Mouse (Mus musculus): ENCODE results near the gene Perm1. TPM values are rescaled to one million over a fixed set of nuclear protein-coding genes. Genes with fewer than 3 reads are reported as not detected.
A peak's percentile ranks its signal among the peaks of the same experiment; 100 is the strongest.

The Perm1 gene
- 100 to 1,000 TPM; 208 to 223 TPM for total RNA-seq (2021)

DNA sequence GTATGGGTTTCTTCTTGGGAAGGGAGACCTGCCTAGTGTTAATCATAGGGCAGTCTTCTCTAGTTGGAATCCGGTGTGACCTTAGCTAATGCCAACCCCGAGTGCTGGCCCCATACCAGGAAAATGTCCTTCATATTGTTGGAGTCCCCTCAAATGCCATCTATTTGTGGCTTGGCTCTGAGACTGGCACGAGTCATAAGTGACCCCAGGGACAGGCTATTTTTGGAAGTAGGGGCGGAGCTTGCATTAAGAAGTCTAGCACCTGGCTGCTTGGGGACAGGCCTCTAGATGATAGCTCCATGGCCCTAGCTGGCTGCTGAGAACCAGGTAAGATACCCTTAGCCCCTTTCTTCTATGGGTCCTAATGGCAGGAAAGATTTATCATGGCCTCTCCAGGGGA, at the start of gene Perm1:
Gene Perm1 (plus strand): TSS at position 220 of the 400 bp plus-strand sequence.
- DNase-seq = peak; percentile 64 to 75
- intact Hi-C loops (cut with DNase I) = no loop called here

DNA sequence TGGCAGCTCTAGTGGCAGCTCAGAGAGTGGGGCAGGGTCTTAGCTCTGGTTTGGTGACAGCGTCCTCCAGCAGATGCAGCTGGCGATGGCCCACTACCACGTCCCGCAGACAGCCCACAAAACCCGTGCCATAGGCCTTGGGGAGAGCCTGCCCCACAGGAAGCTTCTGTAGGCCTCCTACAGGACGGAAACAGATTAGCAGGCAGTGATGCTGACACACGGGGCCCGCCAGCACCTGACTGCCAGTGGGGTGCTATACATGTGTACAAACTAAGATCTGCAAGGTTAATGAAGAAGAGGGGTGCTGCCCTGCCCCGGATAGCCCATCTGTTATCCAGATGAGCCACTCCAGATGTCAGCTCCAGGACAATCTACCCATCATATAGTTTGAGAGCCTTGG, 49.2 kb upstream of the Perm1 start:
- DNase-seq = no peak
- intact Hi-C loops (cut with DNase I) = no loop called here

DNA sequence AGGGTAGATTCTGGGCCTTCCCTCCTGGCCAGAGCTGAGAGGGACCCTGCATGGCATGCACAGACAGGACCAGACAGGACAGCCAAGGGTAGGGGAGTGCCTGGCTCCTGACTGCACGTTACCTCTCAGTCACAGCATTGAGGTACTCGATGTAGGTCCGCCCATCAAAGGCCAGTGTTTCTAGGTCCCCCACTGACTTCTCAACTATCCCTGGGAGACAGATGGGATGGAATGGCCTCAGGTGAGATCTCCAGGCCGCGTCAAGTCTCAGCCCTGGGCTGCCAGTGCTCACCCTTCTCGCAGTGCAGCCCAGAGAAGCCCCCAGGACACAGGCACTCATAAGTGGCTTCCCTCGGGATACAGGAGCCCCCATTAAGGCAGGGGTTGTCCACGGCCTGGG, 47.1 kb upstream of the Perm1 start:
- intact Hi-C loops (cut with DNase I) = no loop called here
- DNase-seq = no peak

DNA sequence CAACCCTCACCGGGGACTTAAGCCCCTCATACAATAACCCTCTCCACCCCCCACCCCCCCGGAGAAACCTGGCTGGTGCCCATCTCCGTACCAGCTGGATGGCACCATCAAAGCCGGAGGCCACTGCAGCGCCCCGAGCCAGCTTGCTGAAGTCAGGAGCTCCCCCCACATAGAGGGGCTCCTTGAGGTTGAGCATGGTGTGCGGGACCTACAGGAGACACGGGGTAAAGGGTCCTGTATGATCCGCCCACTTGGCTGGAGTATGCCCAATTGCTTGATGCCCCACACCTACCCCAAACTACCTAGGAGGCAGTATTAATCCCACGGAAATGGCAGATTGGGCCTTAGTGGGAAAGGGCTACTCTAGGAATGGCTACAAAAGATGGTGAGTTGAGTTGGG, 46.5 kb upstream of the Perm1 start:
- intact Hi-C loops (cut with DNase I) = no loop called here
- DNase-seq = no peak

DNA sequence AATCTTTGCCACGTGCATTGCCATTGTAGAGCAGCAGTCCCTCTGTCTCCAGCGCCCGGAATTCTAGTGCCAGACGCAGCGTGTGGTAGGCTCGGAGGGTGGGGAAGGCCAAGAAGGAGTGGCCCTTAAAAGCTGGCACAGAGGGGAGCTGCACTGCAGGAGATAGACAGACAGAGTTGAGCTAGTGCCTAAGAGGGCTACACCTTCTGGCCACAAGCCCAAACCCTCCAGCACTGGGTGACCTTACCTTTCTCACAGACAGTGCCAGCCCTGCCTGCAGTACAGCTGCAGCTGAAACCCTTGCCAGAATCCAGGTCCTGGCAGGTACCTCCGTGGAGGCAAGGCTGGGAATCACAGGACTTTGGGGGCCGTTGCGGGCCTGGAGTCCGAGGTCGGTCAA, 43.8 kb upstream of the Perm1 start:
- intact Hi-C loops (cut with DNase I) = no loop called here
- peak; percentile 44 to 49 for DNase-seq

DNA sequence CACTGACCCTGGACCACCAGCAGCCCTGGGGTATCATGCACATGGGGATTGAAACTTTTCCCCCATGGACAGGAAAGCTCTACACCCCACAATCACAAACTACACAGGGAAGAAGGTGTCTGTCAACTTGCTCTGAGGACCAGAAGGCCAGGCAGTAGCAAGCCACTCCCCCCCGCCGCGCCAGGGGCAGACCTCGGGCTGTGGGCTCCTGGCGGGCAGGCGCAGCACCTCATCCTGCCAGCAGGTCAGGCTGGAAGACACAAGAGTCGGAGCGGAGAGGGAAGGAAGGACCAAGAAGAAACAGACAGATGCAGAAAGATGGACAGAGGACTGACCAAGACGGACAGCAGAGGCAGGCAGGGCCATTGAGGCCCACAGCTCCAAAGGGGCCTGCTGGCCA, 38.0 kb upstream of the Perm1 start:
- intact Hi-C loops (cut with DNase I) = no loop called here
- no peak for DNase-seq

DNA sequence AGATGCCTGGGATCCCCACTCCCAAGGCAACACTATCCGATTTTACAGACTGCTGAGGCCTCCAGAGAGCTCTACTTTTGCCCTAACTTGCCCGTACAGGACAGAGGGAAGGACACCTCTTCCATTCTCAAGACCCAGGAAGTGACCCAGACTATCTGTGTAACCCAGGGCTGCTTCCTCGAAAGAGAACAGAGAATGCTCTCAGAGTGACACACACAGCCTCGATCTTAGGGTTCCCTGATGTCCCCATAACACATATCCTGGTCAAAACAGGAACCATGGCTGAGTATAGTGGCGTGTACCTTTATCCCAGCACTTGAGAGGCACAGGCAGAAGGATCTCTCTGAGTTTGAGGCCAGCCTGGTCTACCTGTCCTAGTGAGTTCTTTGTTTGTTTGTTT, 31.9 kb upstream of the Perm1 start:
- intact Hi-C loops (cut with DNase I) = no loop called here
- no peak for DNase-seq

DNA sequence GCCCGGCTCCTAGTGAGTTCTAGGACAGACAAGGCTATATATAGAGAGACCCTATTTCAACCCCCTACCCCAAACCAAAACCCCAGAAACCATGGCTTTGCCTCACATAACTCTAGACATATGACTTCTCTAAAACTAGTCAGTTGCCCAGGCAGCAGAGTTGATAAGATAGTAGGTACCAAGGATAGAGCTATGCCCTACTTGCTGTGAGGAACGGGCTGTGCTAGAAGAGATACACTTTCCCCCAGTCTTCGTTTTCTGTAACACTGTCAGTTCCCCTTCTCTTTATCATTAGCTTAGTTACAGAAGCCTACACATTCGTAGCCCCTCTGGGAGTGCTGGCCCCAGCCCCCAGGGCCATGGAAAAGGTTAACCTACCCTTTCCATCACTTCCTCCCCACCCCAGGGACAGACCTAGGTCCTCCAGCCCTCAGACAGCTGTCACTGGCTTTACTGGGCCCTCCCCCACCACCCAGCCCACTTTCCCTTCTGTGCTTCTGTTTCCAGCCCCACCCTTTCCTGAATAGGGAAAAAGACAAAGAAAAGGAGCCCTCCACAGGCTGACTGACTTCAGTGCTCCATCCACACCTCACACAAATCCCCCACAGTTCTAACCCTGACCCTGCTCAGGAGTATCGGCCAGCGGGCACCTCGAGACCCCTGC, 31.2 kb upstream of the Perm1 start:
- no peak for DNase-seq
- intact Hi-C loops (cut with DNase I) = no loop called here

DNA sequence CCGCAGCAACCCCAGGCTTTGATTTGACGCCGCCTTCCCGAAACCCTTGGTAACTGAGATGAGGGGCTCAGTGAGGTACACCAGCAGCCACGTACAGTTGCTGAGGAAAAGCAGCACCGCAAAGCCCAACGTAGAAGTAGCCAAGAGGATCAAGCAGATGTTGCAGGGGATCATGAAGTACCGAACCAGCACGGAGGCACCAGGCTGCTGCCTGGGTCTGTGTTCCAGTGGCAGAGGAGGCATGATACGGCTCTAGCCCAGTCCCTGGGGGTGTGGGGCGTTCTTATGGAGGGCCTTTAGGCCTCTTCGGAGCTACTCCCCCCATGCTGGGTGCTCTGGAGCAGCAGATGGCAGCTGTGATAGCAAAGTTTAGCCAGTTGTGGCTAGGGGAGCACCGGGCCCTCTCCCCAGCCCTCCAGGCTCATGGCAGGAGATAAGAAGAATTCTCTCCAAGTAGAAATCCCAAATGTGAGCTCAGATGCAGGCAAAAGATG, 30.2 kb upstream of the Perm1 start:
- DNase-seq = no peak
- intact Hi-C loops (cut with DNase I) = no loop called here

DNA sequence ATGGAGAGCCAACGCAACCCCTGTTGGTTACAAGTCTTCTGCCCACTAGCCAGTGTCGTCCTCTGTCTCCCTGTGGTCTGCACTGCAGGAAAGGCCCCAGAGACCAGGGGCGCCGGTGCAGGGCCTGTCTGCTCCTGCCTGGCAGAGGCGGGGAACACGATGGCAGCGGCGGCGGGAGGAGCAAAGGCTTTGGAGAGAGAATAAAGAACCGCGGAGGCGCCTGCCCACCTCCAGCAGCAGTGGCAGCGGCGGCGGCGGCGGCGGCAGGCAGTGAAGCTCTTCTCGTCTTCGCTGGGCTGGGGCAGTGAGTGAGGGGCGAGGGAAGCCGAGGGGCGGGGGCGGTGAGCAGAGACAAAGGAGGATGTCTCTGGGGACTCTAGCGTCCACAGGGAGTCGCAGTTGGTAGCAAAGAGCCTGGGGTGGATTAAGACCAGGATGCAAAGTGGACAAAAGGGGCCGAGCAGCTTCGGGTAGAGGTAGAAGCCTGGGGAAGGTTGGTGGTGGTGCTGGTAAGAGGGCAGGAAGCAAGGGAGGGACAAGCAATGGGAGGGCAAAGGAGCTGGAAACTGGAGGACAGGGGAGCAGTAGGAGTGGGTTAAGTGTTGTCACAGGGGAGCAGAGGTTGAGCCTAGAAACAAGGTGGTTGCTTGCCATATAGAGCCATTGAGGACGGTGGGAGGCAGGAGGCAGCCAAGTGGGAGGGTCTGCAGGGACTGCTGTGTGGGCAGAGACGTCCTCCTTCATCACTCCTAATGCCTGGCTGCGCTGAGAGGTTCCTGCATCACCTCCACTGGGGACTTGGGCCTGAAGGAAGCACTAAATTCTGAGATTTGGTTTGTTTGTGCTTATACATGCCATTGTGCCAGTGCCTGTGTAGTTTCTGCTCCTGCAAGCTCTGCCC, 29.5 kb upstream of the Perm1 start:
- intact Hi-C loops (cut with DNase I) = no loop called here
- no peak for DNase-seq

DNA sequence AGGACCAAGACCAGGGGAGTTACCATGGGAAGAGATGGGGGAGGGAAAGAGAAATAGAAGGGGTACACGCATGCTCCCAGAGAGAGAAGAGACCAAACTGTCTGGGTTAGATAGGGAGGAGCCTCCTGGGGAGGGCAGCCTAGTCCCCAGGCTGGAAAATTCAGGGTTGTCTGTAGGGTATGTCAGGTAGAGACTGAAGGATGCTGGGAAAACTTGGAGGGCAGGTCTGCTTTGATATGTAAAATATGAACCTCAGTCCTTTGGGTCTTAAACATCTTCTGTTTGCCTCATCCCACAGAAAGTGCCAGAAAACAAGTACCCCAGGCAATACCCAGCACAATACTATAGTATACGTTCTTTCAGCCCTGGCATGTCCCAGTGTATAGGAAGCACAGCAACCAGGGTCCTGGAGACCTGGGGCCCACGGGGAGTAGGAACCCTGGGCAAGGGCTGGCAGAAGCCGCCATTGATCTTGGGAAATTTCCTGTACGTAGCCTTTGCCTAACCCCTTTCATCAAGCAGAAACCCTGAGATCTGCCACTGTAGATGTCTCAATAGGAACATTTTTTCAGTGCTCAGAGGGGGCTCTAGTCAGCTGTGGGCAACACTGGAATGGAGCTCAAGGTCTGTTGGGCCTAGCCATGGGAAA, 27.4 kb upstream of the Perm1 start:
- DNase-seq = no peak
- intact Hi-C loops (cut with DNase I) = no loop called here

DNA sequence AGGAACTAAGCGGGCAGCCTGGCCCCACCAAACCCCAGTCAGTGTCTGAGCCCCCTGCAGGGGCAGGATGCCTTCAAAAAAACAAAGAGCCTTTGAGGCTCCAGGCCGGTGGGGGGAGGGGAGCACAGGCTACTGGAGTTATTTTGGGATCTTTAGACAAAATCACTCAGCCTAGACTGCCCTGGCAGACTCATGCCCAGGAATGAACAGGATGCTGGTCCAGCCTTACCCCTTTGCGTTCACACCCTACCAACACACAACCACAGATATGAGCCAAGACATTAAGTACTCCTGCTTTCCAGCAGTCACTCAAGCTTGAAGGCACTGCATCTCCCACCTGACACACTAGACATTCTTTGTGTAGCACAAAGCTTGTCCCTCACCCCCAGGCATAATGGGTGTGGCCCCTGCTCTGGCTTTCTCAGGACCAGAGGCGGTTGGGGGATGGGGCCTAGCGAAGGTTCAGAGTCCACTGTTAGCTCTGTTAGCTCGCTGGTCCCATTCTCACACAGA, 26.8 kb upstream of the Perm1 start:
- intact Hi-C loops (cut with DNase I) = no loop called here
- no peak for DNase-seq

DNA sequence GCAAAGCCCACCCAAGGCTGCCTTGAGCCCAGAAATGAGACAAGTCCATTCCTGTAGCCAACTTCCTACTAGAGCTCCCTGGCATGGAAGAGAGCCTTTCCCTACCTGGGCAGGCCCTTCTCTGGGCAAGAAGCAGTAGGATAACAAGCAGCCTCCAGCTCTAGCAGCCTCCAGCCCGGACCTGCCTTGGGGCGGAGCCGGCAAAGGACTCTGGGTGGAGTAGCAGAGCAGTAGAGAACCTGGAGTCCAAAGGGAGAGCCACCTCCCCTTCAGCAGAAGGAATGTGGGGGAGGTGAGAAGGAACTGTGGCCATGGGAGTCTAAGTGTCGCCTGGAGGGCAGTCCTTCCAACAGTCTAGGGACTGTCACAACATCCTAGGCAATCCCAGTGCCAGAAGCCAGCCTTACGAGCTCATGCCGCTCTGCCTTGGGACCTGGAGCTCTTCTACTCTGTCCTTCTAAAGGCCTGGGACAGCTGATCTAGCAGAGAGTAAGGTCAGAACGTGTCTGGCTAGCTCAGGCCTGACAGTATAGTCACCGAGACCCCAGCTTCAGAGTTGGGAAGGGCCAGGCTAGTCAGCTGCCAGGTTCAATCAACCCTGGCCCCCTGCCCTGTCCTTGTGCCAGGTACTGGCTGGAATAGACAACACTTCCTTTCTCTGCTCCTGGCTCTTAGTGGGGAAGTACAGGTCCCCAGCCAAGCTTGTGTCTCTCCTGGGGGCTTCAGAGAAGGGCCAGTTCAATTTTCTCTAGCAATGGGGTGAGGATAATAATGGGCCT, 23.1 kb upstream of the Perm1 start:
- peak in 1 of 2 experiments; percentile 42 for DNase-seq
- intact Hi-C loops (cut with DNase I) = loop anchor here (5.0 kb wide), 1 partner anchor 80 kb away; no protein-coding TSS in a partner anchor

DNA sequence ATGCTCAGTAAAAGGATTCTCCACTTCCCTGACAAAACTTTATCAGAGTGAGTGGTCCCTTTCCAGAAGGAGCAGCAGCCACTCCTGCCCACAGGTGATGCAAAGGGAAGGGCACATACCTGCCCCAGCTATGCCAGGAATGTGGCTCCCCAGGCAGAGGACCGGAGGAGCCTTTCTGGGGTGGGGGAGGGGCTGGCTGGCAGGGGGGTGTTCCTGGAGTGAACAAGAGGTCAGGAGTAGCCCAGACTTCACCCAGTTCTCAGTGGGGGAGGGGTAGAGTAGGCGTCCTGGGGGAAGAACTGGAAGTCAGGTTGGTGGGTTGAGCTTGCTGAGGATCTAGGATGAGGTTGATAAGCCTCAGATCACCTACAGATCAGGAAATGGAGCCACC, 22.5 kb upstream of the Perm1 start:
- DNase-seq = no peak
- intact Hi-C loops (cut with DNase I) = loop anchor here (5.0 kb wide), 1 partner anchor 81 kb away; no protein-coding TSS in a partner anchor

DNA sequence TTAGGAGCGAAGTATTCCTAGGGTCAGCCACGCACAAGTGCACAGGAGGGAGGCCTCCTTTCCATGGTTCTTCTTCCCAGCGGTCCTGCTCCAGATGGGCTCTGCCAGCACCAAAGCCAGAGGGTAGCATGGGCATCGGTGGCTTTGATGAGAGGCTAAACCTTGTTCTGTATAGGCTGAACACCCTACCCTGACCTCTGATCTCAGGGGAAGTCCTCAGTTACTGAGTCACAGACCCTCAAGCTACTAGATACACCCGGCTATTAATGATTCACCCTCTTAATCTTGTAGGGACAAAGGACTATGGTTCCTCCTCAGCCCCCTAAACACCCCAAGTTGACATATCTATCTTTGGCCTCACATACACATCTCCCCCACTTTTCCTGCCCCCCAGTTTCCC, 21.8 kb upstream of the Perm1 start:
- intact Hi-C loops (cut with DNase I) = loop anchor here (5.0 kb wide), 1 partner anchor 82 kb away; no protein-coding TSS in a partner anchor
- DNase-seq = no peak

DNA sequence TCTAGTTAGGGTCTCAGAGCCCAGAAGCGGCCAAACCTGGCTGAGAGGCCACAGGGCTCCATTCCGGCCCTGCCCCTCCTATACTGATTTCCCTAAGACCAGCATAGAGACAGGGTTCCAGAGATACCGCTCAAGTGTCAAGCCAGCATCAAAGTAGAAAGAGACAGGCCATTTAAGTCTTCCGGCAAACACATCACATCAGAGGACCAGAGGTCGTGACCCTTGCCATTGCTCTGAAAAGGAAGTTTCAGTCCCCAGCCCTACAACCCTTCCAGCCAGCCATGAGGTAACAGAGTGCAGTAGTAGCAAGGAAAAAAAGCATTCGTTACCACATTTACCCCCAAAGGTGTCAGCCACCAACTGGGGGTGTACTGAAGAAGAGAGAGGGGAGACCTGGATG, 21.3 kb upstream of the Perm1 start:
- DNase-seq = no peak
- intact Hi-C loops (cut with DNase I) = loop anchor here (5.0 kb wide), 1 partner anchor 82 kb away; no protein-coding TSS in a partner anchor

DNA sequence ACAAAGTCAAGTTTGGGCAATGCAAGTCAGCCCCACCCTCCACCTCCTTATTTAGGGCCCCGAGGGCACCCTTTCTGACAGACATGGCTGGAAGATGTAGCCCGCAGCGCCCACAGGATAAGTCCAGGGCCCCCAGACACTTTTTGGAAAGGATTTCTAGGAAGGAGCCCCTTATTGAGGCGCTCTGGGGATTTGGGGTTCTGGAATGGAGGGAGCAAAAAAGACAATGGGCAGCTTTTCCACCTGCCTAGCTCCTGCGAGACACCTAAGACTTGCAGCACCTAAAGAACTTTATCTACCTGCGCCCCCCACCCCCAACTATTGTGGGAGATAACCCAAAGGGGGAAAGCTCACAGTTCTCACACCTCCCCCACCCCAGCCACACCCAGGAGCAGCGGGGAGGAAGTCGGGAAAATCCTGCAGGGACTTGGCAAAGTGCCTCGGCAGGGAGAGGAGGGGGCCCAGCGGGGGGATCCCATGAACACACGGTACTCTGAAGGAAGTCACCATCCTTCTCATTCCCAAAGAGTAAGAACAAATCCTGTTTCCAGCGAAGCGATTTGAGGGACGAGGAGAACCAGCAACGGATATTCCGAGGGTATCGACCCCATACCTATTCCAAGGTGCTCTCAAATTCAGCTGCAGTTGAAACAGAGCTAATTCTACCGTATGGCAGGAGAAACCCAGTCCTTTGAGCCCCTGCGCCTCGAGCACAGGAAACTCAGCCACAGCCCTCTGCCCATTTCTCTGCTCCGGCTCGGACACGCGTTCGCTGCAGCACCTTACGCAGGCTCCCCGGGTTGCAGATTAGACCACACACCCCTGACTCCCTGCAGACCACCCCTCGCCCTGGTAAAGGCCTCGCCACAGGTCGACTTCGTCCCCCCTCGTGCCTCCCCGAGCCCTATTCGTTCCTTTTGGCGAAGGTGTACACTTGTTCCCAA, 19.5 kb upstream of the Perm1 start:
- intact Hi-C loops (cut with DNase I) = loop anchor here (5.0 kb wide), 1 partner anchor 164 kb away; no protein-coding TSS in a partner anchor
- DNase-seq = peak; percentile 56 to 63

DNA sequence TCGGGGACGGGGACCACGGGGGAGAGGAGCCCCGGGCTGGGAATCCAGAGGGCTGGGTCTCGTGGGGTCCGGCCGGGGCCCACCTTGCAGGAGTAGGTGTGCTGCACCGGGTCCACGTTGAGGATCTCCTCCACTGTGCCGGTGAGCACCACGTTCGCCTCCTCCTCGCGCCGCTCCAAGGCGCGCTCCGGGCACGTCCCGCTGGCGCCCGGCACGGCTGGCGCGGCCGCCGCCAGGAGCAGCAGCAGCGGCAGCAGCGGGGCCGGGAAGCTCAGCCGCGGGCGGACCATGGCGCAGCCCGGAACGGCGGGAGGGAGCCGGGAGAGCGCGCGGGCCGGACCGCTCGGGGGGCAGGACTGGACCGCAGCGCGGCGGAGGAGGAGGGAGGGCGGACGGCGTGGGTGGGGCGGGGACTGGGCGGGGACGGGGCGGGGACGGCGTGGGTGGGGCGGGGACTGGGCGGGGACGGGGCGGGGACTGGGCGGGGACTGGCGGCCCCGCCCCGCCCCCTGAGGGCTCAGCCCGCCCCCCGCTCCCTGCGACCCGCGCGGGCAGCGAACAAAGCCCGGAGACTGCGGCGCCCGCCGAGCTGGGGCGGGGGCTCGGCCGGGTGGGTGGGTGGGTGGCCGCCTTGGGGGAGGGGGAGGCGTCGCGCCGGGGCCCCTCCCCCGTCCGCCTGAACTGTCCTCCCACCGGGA, 18.4 kb upstream of the Perm1 start, which contains the start of gene Agrn:
Gene Agrn (minus strand): TSS at position 358 of the 698 bp plus-strand sequence.
- peak; percentile 76 to 80 for DNase-seq
- intact Hi-C loops (cut with DNase I) = loop anchor here (5.0 kb wide), 1 partner anchor 165 kb away; no protein-coding TSS in a partner anchor

Data from heart, postnatal 36 days (tissue).